Mouse (Mus musculus) heart, adult 2 months (tissue): ENCODE measurements around the gene Col13a1.

ENCODE experiments used
- CTCF ChIP-seq: fragments of 200-600 bp; IDR thresholded peaks from 2 replicates; pipeline ENCODE4 v1.8.1; 2022; ENCODE audit warnings: antibody characterized with exemption, mild to moderate bottlenecking, moderate library complexity
- EP300 ChIP-seq: fragments of 200-500 bp; IDR thresholded peaks from 2 replicates; pipeline ENCODE4 v1.6.1; 2011; ENCODE audit warnings: low read depth, low read length, control low read depth; ENCODE audit not compliant: insufficient read depth

GRCm38 (mm10) chr10:62006371-62006770 lies 27.5 kb upstream of the Col13a1 start:
- no peak for TF ChIP-seq CTCF
- TF ChIP-seq EP300: no peak
